Mouse (Mus musculus): ENCODE measurements at regions not wholly inside any gene's neighbourhood (a gene's known extent, or its start where the extent isn't known, plus 50 kb on each side); places are given as distances from the start of the nearest gene placed in this dataset.
A peak's percentile ranks its signal among the peaks of the same experiment; 100 is the strongest.

DNA sequence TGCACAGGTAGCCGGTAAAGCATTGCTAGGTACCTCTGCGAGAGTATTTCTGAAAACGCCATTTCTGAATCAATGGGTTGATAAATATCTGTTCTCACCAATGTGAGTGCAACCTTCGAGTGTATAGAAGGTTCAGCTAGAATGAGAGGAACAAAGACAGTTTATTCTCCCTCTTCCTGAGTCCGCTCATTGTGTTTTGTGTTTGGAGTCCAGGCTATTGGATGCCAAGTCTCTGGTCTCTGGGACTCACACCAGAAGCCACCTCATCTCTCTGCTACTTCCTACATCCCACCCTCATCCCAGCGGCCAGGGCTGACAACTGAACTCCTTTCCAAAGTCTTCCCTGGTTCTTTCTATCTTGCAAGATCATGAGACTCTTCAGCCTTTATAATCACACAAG lies 62.7 kb downstream of the Lrrc30 start:
- no peak for DNase-seq (ENCODE audit: low spot score in 2 of 2)

DNA sequence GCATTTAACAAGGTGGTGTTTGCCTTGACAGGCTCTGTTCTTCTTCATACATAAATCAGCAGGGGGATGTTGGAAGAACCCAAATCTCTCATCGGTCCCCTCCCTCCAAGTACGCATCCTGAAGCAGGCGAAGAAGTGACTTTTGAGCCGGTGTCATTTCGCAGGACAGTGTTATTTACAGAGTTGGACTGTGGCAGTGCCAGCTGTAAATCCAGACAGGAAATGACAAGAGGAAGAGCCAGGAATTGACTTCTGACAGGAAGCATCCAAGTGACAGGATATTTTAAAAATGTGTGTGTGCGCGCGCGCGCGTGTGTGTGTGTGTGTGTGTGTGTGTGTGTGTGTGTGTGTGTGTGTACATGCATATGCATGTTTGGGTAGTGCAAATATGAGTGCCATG lies 66.3 kb downstream of the Lrrc30 start:
- DNase-seq (ENCODE audit: low spot score in 2 of 2), result no peak

DNA sequence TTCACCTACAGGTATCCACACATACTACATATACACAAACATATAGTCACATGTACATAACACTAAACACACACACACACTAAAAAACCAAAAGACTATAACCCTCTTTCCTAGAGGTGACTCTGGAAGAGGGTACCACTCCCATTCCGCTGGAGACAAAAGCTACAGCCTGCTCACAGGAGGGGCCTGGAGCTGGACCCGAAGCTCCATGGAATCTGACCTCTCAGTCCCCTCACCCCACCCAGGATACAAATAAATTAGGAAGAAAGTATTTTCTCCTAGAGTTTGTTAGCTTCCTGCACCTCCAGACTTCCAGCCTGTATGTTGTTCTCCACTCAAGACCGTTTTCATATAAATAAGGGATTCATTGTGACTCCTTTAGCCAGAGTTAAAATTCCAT lies 66.8 kb downstream of the Lrrc30 start:
- DNase-seq (ENCODE audit: low spot score in 2 of 2), result no peak

DNA sequence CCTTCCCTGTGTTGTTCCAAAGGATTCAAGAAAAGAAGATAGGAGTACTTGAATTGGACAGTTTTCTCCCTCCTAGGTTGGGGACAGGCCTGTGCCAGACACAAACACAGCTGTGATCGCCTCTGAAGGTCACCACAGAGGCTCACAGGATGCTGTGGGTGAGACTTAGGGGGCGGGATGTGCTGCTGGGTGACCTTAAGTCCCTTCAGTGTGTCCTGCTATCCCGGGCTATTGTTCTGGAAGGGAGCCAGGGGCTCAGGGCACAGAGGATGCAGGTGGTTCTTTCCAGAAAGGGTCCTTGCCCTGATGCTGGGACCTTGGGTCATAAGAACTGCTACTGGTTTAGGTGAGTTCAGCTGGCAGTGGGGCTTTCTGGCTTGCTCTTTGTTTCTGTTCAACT lies 67.7 kb downstream of the Lrrc30 start:
- DNase-seq (ENCODE audit: low spot score in 2 of 2), result no peak

DNA sequence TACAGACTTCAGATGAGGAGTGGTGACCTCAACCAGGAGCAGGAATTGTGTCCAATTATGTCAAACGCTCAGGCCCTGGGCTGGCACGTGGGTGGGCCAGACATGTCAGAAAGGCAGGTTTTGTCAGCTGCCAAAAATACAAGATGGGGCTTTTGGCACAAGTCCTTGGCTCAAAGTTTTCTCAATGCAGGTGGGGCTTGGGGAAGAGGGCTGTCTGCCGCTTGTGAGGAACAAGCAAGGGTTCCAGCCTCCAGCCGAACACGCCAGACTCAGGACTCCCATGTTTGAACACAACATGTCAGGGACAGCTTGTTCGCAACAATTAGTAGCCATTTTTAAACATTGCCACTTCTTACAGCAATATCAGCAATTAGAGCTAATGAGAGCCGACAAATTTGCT lies 69.5 kb downstream of the Lrrc30 start:
- DNase-seq (ENCODE audit: low spot score in 2 of 2), result peak in 1 of 2 experiments; percentile 27

DNA sequence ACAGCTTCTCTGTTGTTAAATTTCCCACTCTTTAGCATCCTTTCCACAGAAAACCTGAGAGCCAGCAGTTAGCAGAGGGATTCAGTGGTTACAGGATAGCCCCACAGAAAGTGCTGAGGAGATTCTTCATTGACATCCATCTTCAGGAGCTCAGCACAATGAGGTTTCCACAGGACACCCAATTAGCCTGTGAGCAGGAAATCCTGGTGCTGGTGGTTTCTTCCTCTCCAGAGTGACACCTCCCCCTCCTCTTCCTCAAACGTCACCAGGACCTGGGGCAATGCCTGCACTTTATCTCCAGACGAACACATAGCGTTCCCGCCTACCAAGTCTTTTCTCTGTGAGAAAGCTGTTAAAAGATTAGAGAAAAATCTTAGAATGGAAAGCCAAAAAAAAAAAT lies 70.7 kb downstream of the Lrrc30 start:
- no peak for DNase-seq (ENCODE audit: low spot score in 2 of 2)

DNA sequence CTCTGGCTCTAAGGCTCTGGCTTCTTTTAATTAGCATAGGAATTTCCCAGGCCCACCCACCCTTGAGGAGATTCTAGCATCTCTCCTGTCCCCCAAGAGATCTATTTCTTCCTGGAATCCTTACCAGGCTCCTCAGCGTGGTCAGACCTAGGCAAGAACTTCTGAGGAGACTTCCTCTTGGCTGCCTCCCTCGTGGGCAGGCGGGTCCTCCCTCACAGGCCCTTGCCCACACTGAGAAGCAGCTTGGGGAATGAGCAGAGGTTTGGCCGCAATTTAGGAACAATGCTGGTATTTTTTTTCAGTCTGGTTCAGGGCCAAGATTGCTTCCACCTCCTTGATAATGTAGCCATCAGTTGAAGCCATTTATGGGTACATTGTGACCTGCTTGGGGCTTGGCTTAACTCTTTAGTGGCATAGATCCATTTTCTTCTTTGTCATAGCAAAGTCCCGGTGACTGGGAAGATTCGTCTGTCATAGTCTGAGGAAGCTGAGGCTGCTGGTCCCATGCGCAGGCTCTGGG lies 75.1 kb downstream of the Lrrc30 start:
- no peak for DNase-seq (ENCODE audit: low spot score in 2 of 2)

DNA sequence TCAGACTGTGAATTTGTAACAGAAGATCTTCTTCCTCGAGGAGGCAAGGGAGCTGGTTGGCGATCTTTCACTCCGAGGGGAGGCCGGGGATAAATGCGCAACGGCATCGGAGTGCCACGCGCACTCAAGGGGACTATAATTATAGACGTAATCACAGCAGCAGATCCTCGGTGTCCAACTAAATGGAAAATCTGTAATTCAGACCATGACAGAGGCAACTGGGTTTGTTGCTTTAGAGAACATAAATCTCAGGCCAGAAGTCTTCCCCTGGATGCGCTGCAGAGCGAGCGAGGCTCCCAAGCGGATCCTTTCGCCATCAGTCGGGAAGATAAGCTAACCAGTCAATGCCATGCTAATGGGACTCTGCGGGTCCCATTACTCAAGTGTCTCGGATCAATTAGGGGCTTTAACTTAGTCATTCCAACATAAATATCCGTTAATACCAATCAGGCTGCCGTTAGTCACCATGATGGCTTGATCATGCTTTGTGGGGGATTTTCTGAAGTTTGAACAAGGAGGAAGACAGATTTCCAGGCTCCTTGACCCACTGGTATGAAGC lies 79.9 kb downstream of the Lrrc30 start:
- DNase-seq (ENCODE audit: low spot score in 2 of 2), result no peak

DNA sequence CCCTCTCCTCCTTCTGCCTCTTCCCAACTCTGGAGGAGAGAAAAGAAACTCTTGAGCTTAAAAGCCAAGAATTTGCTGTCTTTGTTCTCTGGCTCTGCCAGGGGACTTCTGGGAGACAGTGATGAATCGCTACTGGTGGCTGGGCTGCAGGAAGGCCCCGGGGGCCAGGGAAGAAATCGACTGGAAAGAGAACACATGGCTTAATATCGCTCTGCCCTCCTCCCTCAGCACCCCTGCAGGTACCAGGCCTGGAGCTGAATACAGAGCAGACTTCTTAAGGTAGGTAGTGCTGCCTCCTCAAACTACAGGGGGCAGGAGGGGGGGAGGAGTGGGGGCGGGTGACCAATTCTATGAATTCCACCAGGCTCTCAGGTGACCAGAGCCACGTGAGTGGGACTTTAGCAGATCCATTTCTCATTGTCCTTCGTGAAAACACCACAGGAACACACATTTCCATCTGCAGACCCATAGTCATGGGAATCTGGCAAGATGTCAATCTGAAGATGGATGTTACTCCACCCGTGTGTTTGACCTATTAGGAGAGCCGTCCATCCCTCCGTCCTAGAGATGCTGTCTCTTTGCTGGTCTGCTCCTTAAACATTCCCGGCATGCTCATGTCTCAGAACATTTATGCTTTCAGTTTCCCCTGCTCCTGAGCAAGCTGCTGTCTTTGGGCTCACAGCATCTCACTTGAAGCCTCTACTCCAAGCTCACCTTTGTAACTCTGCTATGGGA lies 83.4 kb downstream of the Lrrc30 start:
- DNase-seq (ENCODE audit: low spot score in 2 of 2), result no peak

DNA sequence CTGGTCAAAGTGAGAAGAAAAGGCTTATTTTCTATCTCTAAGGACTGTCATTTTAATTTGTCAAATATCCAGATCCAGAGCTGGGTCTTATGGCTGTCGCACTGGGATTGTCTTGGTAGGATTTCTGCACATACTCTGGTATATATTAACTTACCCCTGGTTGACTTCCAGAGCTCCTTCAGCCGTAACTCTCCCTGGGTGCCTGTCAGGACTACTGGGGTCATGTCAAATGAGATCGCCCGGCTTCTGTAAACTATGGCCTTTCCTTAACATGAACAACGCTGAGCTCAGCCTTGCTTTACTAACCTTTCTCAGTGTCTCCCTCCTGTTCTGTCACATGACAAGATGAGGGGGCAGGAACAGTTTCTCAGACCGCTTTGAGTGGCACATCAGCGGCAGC lies 88.1 kb downstream of the Lrrc30 start:
- DNase-seq (ENCODE audit: low spot score in 2 of 2), result no peak

DNA sequence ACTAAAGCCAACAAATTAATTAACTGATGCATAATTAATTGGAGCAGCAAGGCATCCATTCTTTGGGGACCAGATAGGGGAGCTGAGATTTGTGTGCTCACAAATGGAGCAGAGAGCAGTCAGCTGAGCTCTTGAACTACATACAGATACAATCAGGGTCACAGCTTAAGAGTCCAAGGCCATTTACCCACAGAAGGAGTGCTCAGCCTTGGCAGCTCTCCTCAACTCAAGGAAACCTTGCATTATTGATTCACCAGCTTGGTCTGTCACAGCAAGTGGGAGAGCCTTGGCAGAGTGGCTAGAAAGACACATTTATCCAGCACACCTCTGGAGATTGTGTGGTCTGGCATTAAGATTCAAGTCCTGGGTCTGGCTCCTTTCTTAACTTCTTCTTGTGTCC lies 100.2 kb downstream of the Lrrc30 start:
- DNase-seq (ENCODE audit: low spot score in 2 of 2), result no peak

DNA sequence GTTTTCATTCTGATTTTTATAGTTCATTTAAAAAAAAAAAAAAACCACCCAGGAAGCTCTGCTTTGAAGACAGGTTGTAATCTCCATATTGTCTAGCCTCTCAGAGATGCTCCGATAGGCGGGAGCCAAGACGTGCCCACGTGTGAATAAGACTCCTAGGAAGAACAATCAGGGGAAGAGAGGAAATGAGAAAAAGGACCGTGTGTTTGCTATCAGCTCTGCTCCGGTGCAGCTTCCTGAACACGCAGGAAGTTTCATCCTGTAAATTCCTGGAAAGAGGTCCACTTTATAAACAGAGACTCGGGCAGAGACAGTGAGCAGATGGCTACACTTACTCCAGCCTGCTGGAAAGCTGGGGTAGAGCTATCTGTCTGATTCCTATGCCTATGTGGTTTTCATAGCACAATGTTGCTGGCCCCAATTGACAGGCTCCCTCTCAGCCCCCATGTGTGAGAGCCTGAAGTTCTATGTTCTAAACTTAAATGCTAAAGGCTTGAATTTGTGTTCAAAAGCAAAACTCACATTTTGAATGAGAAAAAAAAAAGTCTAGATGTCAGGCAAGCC lies 111.6 kb downstream of the Lrrc30 start:
- DNase-seq (ENCODE audit: low spot score in 2 of 2), result peak in 1 of 2 experiments; percentile 3

DNA sequence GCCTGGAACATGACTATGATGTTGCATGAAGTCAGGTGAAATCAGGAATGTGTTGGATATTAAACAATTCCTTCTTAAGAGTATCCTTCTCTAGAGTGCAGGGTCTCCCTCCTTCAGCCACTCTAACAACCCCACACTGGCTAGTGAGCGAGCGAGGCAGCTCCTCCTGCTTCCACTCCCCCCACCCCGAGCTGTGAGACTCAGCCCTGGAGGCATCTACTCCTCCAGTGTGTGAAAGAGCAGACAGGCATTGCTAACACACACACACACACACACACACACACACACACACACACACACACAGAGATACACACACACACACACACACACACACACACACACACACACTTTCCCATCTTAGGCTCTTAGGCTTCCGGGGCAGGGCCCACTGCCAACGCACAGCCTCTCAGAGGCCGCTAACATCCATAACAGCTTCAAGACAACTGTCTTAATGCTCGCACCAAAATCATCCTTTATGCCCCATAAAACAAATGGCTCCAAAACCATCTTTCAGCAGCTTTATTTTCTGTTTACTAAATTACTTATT lies 116.8 kb downstream of the Lrrc30 start:
- DNase-seq (ENCODE audit: low spot score in 2 of 2), result no peak

DNA sequence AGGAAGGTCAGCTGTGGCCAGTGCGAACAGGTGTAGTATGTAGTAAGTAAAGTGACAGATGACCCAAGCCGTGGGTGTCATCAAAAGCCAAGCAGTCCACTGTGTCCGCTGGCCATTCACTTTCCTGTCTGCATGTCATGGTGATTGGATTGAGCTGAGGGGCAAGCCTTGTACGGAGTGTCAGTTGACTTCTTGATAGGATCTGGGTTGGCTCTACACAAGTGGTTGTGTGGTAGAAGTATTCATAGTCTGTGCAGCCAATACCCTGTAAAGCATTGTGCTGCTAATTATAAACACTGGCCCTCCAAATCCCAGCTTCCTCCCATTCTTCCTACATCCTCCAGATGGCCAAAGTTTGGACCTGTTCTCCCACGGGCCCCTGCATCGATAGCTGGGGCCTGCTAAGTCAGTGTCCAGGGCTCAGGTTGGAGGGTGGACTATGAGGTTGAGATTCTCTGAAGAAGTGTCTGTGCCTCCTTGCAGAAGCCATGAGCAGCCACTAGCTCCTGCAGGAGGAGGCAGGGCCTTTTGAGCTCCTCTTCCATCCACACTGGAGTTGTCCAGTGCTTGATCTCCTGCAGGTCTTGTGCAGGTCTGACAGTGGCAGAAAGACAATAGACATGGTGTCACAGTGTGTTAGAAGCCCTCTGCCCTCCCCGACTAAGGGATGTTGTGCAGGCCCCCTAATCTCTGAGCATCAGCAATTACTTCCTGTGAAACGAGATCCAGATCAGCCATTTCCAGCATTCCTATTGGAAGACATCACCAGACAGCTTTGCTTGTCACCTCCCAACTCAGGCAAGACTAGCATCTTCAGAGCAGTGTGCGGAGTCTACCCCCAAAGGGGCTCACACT lies 117.9 kb downstream of the Lrrc30 start:
- no peak for DNase-seq (ENCODE audit: low spot score in 2 of 2)

DNA sequence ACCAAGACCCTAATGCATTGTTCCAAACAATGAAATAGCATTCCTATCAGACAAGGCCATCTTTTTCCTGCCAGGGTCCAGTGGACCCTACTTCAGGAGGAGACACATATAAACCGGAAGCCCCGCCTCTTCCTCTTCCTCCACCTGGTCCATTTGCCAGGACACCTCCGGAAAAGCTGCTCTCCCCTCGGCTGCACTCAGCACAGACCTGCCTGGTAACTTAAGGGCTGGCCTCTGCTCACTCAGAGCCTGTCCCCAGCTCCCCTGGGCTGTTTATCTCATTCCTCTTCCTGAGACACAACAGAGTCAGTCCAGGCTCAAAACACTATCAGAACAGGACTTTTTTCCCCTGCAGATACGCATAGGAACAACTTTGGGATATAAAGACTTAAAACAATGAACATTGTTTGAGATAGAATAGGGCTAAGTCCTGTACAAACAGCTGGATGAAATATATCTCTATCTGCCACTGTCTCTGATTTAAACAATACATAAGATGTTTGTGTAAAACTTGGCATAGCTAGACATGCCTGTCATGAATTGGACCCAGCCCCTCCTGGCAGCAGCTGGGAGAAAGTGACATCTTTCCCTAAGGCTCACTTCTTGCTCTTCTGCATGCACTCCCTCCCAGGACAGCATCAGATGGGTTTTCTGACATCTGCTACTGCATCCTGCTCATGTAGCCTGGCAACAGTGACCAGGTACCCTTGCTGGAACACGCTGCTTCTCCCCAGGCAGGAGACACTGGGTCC lies 119.6 kb downstream of the Lrrc30 start:
- DNase-seq (ENCODE audit: low spot score in 2 of 2), result no peak

DNA sequence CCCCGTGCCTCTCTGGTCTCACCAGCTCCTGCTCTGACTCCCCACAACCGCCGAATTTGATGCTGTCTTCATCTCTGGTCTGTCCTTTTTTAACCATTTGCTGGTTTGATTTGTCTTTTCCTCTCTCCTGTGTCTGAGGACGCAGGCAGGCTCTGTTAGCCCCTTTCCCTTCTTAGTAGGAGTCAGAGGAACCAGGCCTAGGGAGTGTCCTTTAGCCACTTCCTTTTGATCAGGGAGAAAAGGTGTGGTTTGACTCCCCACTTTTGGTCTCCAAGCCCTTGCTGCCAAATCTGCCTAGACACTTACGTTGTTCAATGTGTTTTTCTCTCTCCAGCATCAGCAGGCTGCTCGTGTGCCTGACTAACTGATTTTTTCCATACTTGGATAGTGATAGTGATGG lies 120.5 kb downstream of the Lrrc30 start:
- DNase-seq (ENCODE audit: low spot score in 2 of 2), result no peak

DNA sequence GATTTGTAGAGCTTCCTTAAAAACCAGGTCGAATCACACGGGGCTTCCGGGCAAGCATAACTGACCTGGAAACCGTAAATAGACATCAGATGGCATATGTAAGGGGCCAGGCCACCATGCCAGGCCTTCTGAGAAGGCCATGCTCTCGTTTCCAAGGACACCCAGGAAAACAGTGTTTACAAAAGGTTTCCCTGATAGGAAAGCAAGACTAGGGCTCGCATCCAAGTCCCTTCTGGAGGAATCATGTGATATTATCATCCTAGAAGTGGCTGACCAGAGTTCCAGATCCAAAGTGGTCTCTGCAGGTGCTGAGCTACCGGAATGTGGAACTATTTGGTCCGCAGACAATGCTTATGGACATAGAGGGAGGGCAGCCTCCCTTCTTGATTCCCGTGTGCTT lies 122.6 kb downstream of the Lrrc30 start:
- DNase-seq (ENCODE audit: low spot score in 2 of 2), result no peak

DNA sequence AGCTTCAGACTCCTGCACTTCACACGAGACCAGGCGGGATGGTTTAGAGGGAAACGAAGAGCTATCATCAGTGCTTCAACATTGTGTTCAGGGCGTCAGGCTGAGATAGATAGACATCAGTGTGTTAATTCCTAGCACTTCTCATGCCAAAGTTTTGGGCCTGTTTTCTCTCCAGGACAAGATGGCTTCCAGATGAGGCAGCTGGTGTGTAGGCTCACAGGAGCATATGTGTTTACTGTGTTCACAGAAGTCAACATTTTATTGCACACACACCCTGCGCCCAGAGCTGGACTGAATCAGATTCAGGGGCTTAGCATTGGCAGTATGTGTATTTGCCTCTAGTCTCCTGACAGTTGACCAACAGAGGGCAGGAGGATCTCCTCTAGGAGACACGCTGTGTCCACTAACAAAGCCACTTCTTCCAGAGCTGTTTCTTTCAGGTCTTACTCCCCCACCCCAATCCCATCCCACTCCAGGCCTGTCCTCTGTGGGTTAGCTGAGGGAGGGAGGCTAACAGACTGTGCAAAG lies 123.4 kb downstream of the Lrrc30 start:
- peak; percentile 42 to 86 for DNase-seq (ENCODE audit: low spot score in 2 of 2)

DNA sequence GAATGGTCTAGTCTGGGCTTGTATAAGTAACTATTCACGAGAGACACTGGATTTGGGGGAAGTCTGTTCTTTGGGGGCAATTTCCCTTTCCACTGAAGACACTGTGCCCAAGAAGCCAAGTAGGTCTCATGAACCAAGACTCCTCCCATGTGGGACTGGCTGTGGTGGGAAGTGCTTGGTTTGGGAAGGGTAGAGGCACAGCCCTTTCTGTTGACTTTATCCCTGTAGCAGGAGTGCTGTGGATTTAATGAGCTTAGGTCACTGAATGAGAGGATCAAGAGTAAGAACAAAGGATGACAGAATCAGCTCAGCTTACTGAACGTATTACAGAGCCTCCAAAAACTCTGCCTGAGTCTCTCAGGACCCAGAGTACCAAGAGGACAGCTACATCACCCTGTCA lies 124.2 kb downstream of the Lrrc30 start:
- no peak for DNase-seq (ENCODE audit: low spot score in 2 of 2)

DNA sequence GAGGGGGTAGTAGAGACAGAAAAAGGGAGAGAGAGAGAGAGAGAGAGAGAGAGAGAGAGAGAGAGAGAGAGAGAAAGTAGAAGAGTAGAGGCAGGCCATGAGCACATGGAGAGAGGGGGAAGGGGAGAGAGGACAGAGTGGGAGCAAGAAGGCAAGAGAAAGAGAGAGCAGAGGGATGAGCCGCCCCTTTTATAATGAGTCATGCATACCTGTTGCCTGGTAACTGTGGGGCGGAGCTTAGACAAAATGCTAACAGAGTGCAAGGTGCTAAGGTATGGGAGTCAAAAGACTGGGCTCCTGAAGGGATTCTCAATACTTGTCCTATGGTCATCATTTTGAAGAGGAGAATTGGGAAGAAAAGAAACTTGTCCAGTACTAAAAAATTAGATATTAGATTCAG lies 126.1 kb downstream of the Lrrc30 start:
- no peak for DNase-seq (ENCODE audit: low spot score in 2 of 2)
